Mouse (Mus musculus): ENCODE measurements around the gene Aipl1. TPM values are rescaled to one million over a fixed set of nuclear protein-coding genes. Genes with fewer than 3 reads are reported as not detected.

Aipl1 gene
- polyA plus RNA-seq, 1 experiment: 0.30 TPM

GRCm38 (mm10) chr11:72041290-72041767 is 4.0 kb upstream of the Aipl1 start:
- peak overlapping the region; percentile 78 for H3K4me3 ChIP-seq (ENCODE audit: insufficient read depth, low read length)
- peak overlapping the region; percentile 30; the same call in 1 of the 2 replicates for H3K27ac ChIP-seq (ENCODE audit: insufficient read depth, low read length)
- 0 out of 2 replicates have a peak, but pooled peaks cover 8% of the 10 kb centered on the region for H3K4me1 ChIP-seq (ENCODE audit: control insufficient read depth, insufficient read depth, low read length)
- no peak for TF ChIP-seq CTCF (IDR thresholded peaks at IDR 0.05; ENCODE audit: borderline replicate concordance, insufficient read depth, low read length)
- no peak for TF ChIP-seq POLR2A (IDR thresholded peaks at IDR 0.05; ENCODE audit: low read depth, low read length)

DNA sequence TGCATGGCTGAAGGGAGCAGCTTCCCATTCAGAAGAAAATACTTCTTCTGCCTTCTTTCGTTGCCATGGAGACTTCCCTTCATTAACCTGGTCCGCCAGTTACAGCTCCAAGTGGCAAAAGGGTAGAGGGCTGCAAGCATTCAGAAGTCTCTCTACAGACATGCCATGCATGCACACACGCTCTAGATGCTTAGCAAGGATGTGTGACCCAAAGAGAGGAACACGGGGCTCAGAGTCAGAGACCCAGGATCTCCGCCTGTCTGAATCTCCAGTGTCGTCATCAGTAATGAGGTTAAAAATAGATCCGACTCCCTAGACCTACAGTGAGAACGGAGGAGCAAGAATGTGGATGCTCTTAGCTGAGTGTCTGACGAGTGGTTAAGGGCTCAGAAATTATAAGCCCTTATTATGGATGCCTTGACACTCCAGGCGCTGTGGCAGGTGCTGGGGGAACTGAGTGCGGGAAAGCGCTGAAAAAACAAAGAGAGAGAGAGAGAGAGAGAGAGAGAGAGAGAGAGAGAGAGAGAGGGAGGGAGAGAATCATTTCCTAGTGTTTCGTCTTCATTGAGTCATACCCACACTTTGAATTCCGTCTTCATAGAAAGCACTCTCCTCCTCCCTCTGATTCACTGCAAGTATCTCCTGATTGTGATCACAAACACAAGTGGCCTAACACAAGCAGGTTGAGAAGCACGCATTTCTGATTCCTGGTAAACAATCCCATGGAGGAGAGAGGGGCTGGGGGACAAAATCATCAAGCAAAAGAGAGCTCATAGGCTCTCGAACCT is 2.5 kb upstream of the Aipl1 start:
- H3K4me3 ChIP-seq (ENCODE audit: insufficient read depth, low read length): no peak overlapping the region

DNA sequence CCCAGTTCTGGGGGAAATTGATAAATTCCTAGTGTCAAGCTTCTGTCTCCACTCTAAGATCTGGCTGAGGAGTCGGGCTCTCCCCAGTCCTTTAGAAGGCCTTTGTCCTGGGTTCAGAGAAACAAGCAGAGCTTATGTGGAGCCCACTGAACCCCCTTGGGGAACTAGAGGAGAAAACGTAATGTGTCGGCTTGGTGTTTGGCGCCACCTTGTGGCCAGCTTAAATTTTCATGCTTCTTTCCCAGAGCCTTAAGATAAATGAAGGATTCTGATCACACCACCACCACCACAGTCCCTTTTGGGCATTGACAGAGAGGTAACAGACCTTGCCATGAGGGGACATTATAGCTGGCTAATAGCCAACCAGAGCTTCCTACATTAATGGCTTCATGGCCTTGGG is 687 bp upstream of the Aipl1 start:
- H3K4me1 ChIP-seq (ENCODE audit: control insufficient read depth, insufficient read depth, low read length): 0 out of 2 replicates have a peak, but pooled peaks cover 8% of the 10 kb centered on the region
- H3K27ac ChIP-seq (ENCODE audit: insufficient read depth, low read length): no peak overlapping the region
- no peak overlapping the region for H3K4me3 ChIP-seq (ENCODE audit: insufficient read depth, low read length)
- TF ChIP-seq CTCF (IDR thresholded peaks at IDR 0.05; ENCODE audit: borderline replicate concordance, insufficient read depth, low read length): peak; percentile 60; the same call in 1 of the 2 replicates
- TF ChIP-seq POLR2A (IDR thresholded peaks at IDR 0.05; ENCODE audit: low read depth, low read length): no peak

More for the DNA sequence above, 2.5 kb upstream of the Aipl1 start:
- TF ChIP-seq CTCF (IDR thresholded peaks at IDR 0.05; ENCODE audit: borderline replicate concordance, insufficient read depth, low read length) (no peak), POLR2A (IDR thresholded peaks at IDR 0.05; ENCODE audit: low read depth, low read length) (no peak)
- Histone ChIP-seq H3K4me1 (ENCODE audit: control insufficient read depth, insufficient read depth, low read length) (0 out of 2 replicates have a peak, but pooled peaks cover 8% of the 10 kb centered on the region), H3K27ac (ENCODE audit: insufficient read depth, low read length) (no peak overlapping the region)

- Histone ChIP-seq H3K4me1 (ENCODE audit: control insufficient read depth, insufficient read depth, low read length) (no peaks in the 10 kb centered on the region), H3K27ac (ENCODE audit: insufficient read depth, low read length) (no peak overlapping the region), H3K4me3 (ENCODE audit: insufficient read depth, low read length) (no peak overlapping the region)
- TF ChIP-seq CTCF (IDR thresholded peaks at IDR 0.05; ENCODE audit: borderline replicate concordance, insufficient read depth, low read length) (no peak), POLR2A (IDR thresholded peaks at IDR 0.05; ENCODE audit: low read depth, low read length) (no peak)
These were observed 4.7 kb downstream of the Aipl1 start for GRCm38 (mm10) chr11:72032589-72032988.

DNA sequence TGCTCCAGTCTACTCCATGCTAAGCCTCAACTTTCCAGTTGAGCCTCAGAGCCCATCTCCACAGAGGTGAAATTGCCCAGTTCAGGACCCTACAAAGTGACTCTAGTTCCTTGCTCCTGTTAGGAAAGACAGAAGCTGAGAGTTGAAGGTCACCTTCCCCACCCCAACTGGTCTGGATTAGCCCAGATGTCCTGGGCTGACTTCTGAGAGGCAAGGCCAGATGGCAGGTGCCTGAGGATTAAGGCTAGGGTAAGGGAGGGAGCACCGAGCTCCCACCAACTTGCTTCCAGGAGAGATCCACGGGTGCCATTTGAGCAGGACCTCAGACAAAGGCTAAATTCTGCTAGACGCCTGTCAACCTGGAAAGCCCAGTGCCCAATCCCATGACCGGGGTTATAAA is 5.2 kb downstream of the Aipl1 start:
- H3K4me3 ChIP-seq (ENCODE audit: insufficient read depth, low read length): no peak overlapping the region
- H3K4me1 ChIP-seq (ENCODE audit: control insufficient read depth, insufficient read depth, low read length): no peaks in the 10 kb centered on the region
- TF ChIP-seq POLR2A (IDR thresholded peaks at IDR 0.05; ENCODE audit: low read depth, low read length): no peak
- H3K27ac ChIP-seq (ENCODE audit: insufficient read depth, low read length): no peak overlapping the region

DNA sequence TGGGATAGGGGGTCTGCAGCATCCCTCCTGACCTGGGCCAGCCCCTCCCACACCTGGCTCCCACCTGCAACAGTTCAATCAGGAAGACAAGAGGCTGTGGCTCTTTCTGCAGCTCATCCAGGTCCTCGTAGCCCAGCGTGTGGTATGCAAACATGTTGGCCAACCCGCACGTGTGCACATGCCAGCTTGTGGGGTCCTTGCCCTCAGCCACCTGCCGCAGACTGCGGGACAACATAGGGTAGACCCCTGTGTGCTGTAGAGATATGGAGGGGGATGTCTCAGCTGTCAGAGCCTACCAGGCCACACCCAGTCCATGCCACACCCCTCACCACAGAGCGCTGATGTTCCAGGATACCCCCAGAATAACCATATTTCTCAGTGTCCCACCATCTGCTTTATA is 6.0 kb downstream of the Aipl1 start:
- no peak overlapping the region for H3K4me3 ChIP-seq (ENCODE audit: insufficient read depth, low read length)
- TF ChIP-seq POLR2A (IDR thresholded peaks at IDR 0.05; ENCODE audit: low read depth, low read length) (no peak), CTCF (IDR thresholded peaks at IDR 0.05; ENCODE audit: borderline replicate concordance, insufficient read depth, low read length) (no peak)
- no peak overlapping the region for H3K27ac ChIP-seq (ENCODE audit: insufficient read depth, low read length)
- H3K4me1 ChIP-seq (ENCODE audit: control insufficient read depth, insufficient read depth, low read length): no peaks in the 10 kb centered on the region

- Histone ChIP-seq H3K4me1 (ENCODE audit: control insufficient read depth, insufficient read depth, low read length) (no peaks in the 10 kb centered on the region), H3K27ac (ENCODE audit: insufficient read depth, low read length) (no peak overlapping the region), H3K4me3 (ENCODE audit: insufficient read depth, low read length) (no peak overlapping the region)
- TF ChIP-seq CTCF (IDR thresholded peaks at IDR 0.05; ENCODE audit: borderline replicate concordance, insufficient read depth, low read length): peak; percentile 74
- TF ChIP-seq POLR2A (IDR thresholded peaks at IDR 0.05; ENCODE audit: low read depth, low read length): no peak
These were observed 8.2 kb downstream of the Aipl1 start for GRCm38 (mm10) chr11:72029143-72029542.

DNA sequence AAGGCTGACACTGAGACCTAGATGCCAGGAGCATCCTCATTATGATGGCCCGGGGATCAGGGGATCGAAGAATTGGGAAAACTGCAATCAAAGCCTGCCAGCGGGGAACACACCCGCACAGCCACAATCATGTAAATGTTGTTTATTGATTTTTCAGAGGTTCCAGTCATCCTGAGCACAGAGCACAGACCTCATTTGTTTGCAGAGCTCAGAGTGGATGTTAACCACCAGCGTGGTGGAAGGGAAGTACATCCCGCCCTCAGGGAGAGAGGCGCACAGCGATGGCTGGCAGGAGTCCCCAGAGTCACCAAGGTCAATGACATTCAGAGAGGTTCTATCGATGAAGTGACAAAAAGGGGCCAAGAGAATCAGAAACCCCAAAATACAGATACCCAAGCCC is 9.5 kb downstream of the Aipl1 start:
- TF ChIP-seq CTCF (IDR thresholded peaks at IDR 0.05; ENCODE audit: borderline replicate concordance, insufficient read depth, low read length): no peak
- TF ChIP-seq POLR2A (IDR thresholded peaks at IDR 0.05; ENCODE audit: low read depth, low read length): no peak
- Histone ChIP-seq H3K27ac (ENCODE audit: insufficient read depth, low read length) (no peak overlapping the region), H3K4me1 (ENCODE audit: control insufficient read depth, insufficient read depth, low read length) (no peaks in the 10 kb centered on the region), H3K4me3 (ENCODE audit: insufficient read depth, low read length) (no peak overlapping the region)

GRCm38 (mm10) chr11:72026516-72026915 is 10.8 kb downstream of the Aipl1 start:
- no peaks in the 10 kb centered on the region for H3K4me1 ChIP-seq (ENCODE audit: control insufficient read depth, insufficient read depth, low read length)
- TF ChIP-seq POLR2A (IDR thresholded peaks at IDR 0.05; ENCODE audit: low read depth, low read length): no peak
- TF ChIP-seq CTCF (IDR thresholded peaks at IDR 0.05; ENCODE audit: borderline replicate concordance, insufficient read depth, low read length): no peak
- H3K27ac ChIP-seq (ENCODE audit: insufficient read depth, low read length): no peak overlapping the region
- no peak overlapping the region for H3K4me3 ChIP-seq (ENCODE audit: insufficient read depth, low read length)

DNA sequence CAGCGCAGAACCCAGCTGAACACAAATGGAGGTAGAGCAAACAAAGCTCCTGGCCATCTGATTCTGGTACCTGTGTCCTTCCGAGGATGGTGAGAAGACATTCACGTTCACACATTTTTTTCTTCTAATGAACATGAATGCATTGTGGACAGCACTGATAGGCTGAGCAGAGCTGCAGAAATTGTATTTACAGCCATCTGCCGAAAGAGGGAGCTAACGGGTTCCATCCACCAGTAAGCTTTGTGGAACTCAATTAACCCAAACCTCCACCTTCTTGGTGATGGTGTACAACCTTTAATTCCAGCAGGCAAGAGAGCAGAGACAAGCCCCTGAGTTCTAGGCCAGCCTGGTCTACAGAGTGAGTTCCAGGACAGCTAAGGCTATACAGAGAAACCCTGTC is 11.5 kb downstream of the Aipl1 start:
- no peak overlapping the region for H3K4me3 ChIP-seq (ENCODE audit: insufficient read depth, low read length)
- no peaks in the 10 kb centered on the region for H3K4me1 ChIP-seq (ENCODE audit: control insufficient read depth, insufficient read depth, low read length)
- no peak overlapping the region for H3K27ac ChIP-seq (ENCODE audit: insufficient read depth, low read length)
- TF ChIP-seq CTCF (IDR thresholded peaks at IDR 0.05; ENCODE audit: borderline replicate concordance, insufficient read depth, low read length) (no peak), POLR2A (IDR thresholded peaks at IDR 0.05; ENCODE audit: low read depth, low read length) (no peak)
